Comparison of ENCODE assay signal across 12 mouse cellular contexts in the genomic region with DNA sequence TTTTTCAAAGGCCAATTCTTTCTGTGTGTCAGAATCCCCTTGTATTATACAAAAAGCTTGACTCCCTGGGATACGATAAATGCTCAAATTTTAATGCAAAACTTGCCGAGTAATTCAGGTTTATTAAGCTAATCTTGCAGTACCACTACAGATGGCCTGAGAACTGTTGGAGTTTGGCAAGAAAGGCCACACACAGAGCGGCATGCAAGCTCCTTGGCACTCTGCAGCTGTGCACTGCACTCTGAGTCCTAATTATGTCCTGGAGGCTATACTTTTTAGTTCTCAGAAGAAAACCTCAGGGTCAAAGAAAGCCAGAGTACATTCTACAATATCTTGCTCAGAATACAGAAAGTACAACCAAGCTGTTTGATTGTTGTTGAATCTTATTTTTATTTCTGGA.
DNase-seq lines count a peak whose midpoint lies in the region; ATAC-seq and TF ChIP-seq lines count a peak whose summit lies in the region.
"Had no signal": no experiment of that assay in that cellular context is flagged by ENCODE, and none has a peak within 500 bp of the region (broad histone marks: within the 10 kb centered on the region; RNA-seq: fewer than 3 reads in every experiment).

No protein-coding gene starts in this region.

- no peak overlapping the region for H3K4me3 ChIP-seq in embryonic facial prominence, embryonic 14.5 days (ENCODE audit: low read depth, low read length)
- H3K4me3 ChIP-seq: intestine, embryonic 15.5 days had no signal

- TF ChIP-seq CTCF in brain, embryonic 14.5 days (IDR thresholded peaks at IDR 0.05; ENCODE audit: borderline replicate concordance, extremely low read depth, insufficient read depth, insufficient read length) = no peak

- intact Hi-C loops in left cerebral cortex, postnatal 4 days (cut with DNase I) = no loop called here

- no peak overlapping the region for H3K4me2 ChIP-seq in embryonic facial prominence, embryonic 14.5 days (ENCODE audit: low read depth, low read length)
- H3K4me2 ChIP-seq: intestine, embryonic 15.5 days had no signal

- H3K27me3 ChIP-seq in embryonic facial prominence, embryonic 14.5 days (replicated peaks; ENCODE audit: control insufficient read depth, insufficient read depth, low read length) = no peaks in the 10 kb centered on the region
- H3K27me3 ChIP-seq: intestine, embryonic 15.5 days had no signal

- no peak overlapping the region for H3K9ac ChIP-seq in embryonic facial prominence, embryonic 14.5 days (ENCODE audit: low read depth, low read length)
- H3K9ac ChIP-seq: intestine, embryonic 15.5 days had no signal

- H3K27ac ChIP-seq in embryonic facial prominence, embryonic 14.5 days (replicated peaks; ENCODE audit: low read depth, low read length) = no peak overlapping the region
- H3K27ac ChIP-seq: intestine, embryonic 15.5 days; stomach, postnatal 0 days had no signal

- DNase-seq in embryo, embryonic 11 days = peak; percentile 22
- no peak for DNase-seq in embryo, embryonic 9.5 days (ENCODE audit: extremely low spot score)
- peak; percentile 41 for DNase-seq in left cerebral cortex, postnatal 4 days
- no peak for DNase-seq in left cerebral cortex, adult 8-10 months (ENCODE audit: low spot score in 2 of 2)
- peak; percentile 60 for DNase-seq in brain, embryonic 14.5 days (ENCODE audit: low read depth)
- DNase-seq in embryonic facial prominence, embryonic 14.5 days (ENCODE audit: low spot score) = peak; percentile 14
- no peak for DNase-seq in kidney, adult 11 months
- DNase-seq: liver; right cerebral cortex, adult 18-20 months had no signal

- H3K9me3 ChIP-seq in embryonic facial prominence, embryonic 14.5 days (ENCODE audit: control insufficient read depth, low read length) = no peaks in the 10 kb centered on the region
- H3K9me3 ChIP-seq: intestine, embryonic 15.5 days had no signal

- H3K4me1 ChIP-seq in embryonic facial prominence, embryonic 14.5 days (ENCODE audit: control insufficient read depth, insufficient read depth, low read length) = no peaks in the 10 kb centered on the region
- H3K4me1 ChIP-seq: intestine, embryonic 15.5 days had no signal

- 48% methylated on average over 3 of the region's 3 CpGs for WGBS in embryonic facial prominence, embryonic 14.5 days

- no peak for TF ChIP-seq POLR2A in brain, embryonic 14.5 days (IDR thresholded peaks at IDR 0.05; ENCODE audit: borderline replicate concordance, extremely low read depth, insufficient read depth, insufficient read length, poor library complexity, severe bottlenecking)

- H3K36me3 ChIP-seq in embryonic facial prominence, embryonic 14.5 days (ENCODE audit: control insufficient read depth, insufficient read depth, low read length) = no peaks in the 10 kb centered on the region
- H3K36me3 ChIP-seq: intestine, embryonic 15.5 days had no signal

- no peak for ATAC-seq in embryonic facial prominence, embryonic 14.5 days (ENCODE audit: low read depth)
- ATAC-seq: intestine, embryonic 15.5 days; lung, postnatal 0 days had no signal

Comparison
In these comparisons a context has a peak if more than half of its experiments do, and no peak if none do; other contexts are left out.
1. DNase-seq: peak in embryo, embryonic 11 days (single experiment), left cerebral cortex, postnatal 4 days (single experiment), brain, embryonic 14.5 days (single experiment) and embryonic facial prominence, embryonic 14.5 days (single experiment); none in embryo, embryonic 9.5 days (single experiment), left cerebral cortex, adult 8-10 months (0 of 2) and kidney, adult 11 months (single experiment).